Mouse (Mus musculus) monocyte, adult 2 months (primary cell): Measurements from ENCODE around the gene Nme7.

ENCODE experiments used
- DNase-seq, 2 experiments: peaks; one replicate each; pipeline ENCODE4 v3.0.0; 2022; ENCODE audit warnings: low spot score in 2 of 2, low read depth in 1 of 2

Nme7 gene

GRCm38 (mm10) chr1:164457531-164458244 lies 153.8 kb downstream of the Nme7 start:
- DNase-seq = no peak

- peak in 1 of 2 experiments; percentile 10 for DNase-seq
These were observed 154.3 kb downstream of the Nme7 start, which contains the start of gene Atp1b1 for GRCm38 (mm10) chr1:164458245-164458613. TSS of gene Atp1b1 (minus strand) at chr1:164458355.

- no peak for DNase-seq
These were observed 154.7 kb downstream of the Nme7 start for GRCm38 (mm10) chr1:164458621-164459051.

- no peak for DNase-seq
These were observed 155.4 kb downstream of the Nme7 start for GRCm38 (mm10) chr1:164459127-164459905.

- DNase-seq = no peak
These were observed 157.2 kb downstream of the Nme7 start for GRCm38 (mm10) chr1:164460921-164461697.

DNA sequence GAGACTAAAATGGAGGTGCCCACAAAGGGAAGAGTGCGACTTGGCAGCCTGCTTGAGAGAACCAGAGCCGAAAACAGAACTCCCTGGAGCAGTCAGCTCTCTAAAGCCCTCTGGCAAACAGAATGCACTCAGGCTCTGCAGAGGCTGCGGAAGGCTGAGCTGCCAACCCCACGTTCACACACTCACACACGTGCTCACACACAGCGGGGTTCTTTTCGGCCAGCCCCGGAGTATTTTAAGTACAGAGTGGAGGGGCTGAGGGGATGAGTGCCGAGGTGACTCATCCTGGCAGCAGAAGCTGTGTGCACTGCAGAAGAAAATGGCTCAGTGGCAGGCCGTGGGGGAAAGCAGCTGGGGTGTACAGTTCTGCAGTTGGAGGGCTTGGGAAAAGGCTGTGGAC lies 157.8 kb downstream of the Nme7 start:
- no peak for DNase-seq

DNA sequence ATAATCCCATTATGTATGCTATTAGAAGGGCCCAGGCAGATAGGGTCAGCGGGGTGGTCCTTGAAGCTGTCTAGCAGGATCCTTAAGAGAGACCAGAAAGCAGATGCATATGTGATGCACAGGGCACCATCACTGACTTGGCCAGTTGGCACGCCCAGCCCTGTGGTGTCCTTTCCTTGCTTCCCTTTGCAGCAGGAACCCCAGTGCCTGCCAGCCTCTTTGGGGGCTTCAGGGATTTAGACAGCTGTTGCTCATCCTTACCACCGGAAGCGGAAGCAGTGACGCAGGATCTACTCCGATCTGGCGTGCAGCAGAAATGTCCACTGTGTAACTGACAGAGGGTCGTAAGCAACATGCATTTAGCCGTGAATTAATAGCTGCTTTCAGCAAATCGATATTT lies 163.5 kb downstream of the Nme7 start:
- DNase-seq = no peak

DNA sequence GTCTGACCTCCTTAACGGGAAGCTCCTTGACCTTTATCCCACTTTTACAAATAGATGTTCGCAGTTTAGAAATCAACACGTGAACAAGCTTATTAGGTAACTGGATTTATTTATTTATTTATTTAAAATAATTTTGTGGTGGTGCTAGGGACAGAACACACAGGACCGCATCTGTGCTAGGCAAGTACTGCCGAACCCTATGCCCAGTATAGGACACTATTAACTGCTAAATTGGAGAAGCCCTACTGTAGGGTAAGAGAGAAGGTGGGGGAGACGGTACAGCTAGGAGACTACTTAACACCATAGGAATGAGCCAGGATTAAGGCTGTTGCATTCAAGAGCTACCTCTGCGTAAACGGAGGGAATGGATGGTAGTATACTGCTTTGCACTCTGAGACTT lies 164.4 kb downstream of the Nme7 start:
- DNase-seq = no peak

- DNase-seq = no peak
These were observed 167.1 kb downstream of the Nme7 start for GRCm38 (mm10) chr1:164470985-164471384.

DNA sequence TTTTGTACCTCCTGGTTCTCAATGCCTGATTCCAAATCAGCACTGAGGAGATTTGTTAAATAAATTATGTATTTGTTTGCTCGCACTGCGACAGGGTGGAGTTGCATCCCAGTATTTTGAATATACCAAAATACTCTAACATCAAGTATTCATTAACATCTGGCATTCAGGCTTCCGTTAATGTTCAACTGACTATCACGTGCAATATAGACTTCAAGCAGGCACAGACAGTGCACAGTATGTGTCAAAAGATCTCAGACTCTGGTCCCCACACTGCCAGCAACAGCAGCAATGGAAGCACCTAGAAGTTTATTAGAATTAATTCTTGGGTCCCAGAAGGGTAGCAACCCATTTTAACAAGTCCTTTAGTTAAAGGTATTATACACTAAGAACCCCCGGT lies 167.7 kb downstream of the Nme7 start:
- DNase-seq = no peak

DNA sequence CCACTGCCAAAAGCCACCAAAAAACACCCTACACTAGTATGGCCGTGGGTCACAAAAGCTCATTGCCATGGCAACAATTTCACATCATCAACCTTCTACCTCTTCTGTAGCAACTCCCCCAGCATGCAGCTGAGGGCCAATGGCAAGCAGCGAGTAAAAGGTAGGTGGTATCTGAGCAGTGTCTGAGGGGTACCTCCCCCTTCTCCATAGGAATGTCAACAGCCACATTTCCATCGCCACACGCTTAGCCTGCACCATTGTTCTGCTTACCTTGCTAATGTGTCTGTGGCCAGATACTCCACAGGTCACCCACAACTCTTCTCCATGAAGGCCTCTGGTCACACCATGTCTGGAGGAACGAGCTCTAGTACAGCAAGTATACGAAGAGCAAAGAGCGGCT lies 169.5 kb downstream of the Nme7 start:
- no peak for DNase-seq

GRCm38 (mm10) chr1:164474310-164474709 lies 170.4 kb downstream of the Nme7 start:
- DNase-seq = no peak

GRCm38 (mm10) chr1:164474778-164475511 lies 171.0 kb downstream of the Nme7 start:
- no peak for DNase-seq

DNA sequence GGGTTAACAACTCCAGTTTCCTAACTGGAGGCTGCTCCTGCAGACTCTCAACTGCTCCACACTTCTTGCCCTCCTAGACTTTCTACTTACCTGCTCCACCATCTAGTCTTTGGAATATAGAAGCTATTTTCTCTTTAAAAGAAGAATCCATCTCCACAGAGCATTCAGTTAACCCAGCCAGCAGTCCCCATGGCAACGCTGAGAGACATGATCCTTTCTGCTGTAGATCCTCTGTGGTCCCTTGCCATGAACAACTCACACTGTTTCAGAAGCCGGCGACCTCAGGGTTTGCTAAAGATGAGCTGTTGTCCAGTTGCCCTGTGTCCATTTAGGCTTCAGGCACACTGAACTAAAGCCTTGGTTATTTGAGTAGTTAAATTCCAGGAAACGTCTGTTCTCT lies 172.0 kb downstream of the Nme7 start:
- DNase-seq = no peak

DNA sequence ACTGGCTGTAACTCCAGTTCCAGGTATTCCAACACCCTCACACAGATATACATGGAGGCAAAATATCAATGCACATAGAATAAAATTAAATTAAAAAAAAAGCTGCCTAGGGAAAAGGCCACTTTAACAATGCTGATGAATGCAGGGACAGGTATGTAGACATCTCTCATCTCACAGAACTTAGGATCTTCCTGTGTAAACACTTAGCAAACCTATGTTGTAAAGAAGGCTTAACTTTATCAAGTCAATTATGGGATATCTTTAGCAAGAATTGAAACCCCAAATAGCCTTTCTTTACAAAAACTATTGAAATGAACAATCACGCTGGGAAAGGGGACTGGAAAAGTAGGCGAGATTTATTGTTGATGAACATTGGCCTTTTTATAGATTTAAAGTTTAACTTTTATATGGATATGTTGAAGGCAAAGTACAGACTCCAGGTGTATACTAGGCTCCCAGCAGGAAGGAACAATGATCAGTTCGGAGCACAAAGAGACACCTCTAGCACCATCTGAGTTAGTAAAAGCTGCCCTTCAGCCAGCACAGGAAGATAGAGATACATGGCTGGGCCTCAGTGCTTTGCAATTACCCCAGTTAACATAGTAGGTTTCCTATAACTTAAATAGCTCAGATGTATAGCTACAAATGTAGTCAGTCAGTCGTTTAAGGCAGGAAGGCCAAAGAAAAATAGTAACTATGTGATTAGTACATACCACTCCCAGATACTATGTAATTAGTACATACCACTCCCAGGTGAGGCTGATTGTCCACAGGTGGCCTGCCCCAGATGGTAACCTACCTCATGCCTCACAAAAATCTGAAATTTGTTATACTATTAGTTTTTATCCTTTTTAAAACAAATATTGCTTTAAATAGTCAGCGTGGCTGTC lies 177.1 kb downstream of the Nme7 start:
- DNase-seq = no peak

DNA sequence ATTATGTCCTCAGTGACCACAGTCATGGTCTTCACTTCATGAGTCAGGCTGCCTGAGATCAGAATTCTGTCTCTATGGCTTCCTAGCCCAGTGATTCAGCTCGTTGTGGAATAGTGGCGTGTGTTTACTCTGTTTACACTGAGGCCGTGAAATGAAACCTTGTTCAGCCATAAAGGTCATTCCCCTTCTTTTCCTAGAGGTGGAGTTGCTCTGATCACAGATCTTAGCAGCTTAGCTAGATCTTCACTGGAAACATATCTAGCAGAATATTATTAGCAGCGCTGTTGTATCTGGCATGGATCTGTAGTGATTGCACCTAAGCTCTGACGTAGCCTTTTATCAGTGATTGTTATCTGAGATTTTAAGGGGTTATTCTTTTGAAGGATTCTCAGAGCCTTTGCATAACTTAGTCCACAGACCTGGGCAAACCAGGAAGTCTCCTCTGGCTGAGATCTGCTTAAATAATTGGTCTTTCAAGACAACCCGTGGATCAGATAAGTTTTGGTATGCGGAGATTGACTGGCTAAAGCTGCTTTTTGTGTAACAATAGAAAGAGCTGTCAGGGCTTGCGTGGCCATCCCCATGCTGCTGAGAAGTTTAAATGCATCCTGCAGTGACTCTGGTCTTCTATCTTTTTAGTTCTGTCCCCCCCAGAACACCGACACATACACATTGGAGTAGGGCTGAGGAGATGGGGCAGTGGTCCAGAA lies 177.9 kb downstream of the Nme7 start:
- DNase-seq = no peak

DNA sequence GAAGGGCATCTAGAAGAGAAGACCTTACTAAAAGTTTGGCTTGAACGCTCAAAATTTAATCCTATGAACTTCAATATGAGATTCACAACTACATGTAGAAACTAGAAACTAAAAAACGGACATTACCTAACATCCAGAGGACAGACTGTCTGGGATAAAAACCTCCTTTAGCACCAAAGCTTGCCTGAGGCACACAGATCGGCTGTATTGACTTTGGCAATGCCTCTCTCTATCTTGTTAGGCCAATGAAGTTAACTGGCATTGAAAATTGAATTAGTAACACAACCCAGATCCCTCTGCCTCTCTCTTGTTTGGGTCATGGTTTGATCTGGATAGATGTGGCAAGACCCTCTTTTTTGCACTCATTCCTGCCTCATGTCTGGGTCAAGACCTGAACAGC lies 178.9 kb downstream of the Nme7 start:
- no peak for DNase-seq

- DNase-seq = no peak
These were observed 179.8 kb downstream of the Nme7 start for GRCm38 (mm10) chr1:164483728-164484127.
